Mouse (Mus musculus) spleen, adult 2 months (tissue): Measurements from ENCODE around the gene Rassf4.

ENCODE experiments used
- CTCF ChIP-seq: fragments of 200-500 bp; IDR thresholded peaks from 2 replicates; pipeline ENCODE4 v1.5.1; 2011; ENCODE audit warnings: mild to moderate bottlenecking, inconsistent platforms; ENCODE audit not compliant: insufficient read depth, insufficient read length, insufficient replicate concordance; ENCODE audit errors: extremely low read depth
- POLR2A ChIP-seq: fragments of 200-500 bp; IDR thresholded peaks from 2 replicates; pipeline ENCODE4 v1.6.1; 2011; ENCODE audit warnings: low read depth, low read length, inconsistent platforms

DNA sequence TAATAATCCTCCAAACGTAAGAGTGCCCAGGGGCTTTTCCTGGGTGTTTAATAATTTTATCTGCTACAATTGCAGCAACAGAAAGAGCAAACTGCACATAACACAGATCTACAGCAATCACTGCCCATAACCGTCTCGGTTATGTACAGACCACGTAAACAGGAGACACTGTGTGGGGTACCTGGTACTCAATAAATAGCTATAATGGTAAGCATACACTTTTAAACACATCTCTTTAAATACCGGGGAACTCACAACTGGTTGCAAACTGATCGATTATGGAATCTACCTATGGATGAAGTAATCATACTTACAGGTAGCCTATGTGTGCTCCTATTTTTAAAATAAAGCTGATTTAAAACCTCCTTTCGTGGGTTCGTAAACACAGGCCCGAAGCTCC is 45.7 kb downstream of the Rassf4 start:
- no peak for TF ChIP-seq POLR2A
- no peak for TF ChIP-seq CTCF
